Mouse (Mus musculus) inflammation-experienced regulatory T-cells (primary cell): Measurements from ENCODE around the gene Hsd17b2. TPM values are rescaled to one million over a fixed set of nuclear protein-coding genes. Genes with fewer than 3 reads are reported as not detected.

Source experiments
- polyA plus RNA-seq, 2 experiments: library from polyadenylated mRNA; unstranded; fragments of 100-300 nt; shearing (Covaris generic); gene quantifications; one replicate each; pipeline ENCODE4 v1.2.1; 2017

Gene Hsd17b2
- under 1 TPM; 0.35 to 0.87 TPM for polyA plus RNA-seq

GRCm38 (mm10) chr8:117701859-117702258, at the start of gene Hsd17b2:
TSS of gene Hsd17b2 (plus strand) at chr8:117701904.

DNA sequence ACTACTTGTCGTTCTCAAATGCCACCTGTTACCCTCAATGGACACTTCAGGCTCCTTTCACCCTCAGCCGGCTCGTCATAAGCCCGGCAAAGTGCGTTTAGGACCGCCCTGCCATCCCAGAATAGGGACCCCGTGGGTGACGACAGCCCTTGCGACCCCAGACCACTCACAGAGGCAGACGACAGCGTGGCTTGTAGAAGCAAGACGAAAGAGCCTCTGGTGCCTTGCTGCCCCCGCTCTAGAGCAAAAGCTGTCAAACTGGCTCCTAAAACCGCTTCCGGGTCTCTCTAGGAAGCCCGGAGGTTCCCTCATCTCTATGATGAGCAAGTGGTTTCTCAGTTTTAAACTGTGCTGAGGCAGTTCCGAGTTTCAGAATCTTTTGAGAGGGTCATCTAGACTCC, 28.3 kb upstream of the Hsd17b2 start, which contains the start of gene Sdr42e1:
Sdr42e1 (minus strand) TSS at position 260 of the 401 bp plus-strand sequence.

GRCm38 (mm10) chr8:117801443-117802298, 100.0 kb downstream of the Hsd17b2 start, which contains the start of gene Mphosph6:
TSS of gene Mphosph6 (minus strand) at chr8:117801943.

Other genes starting within 250 kb of the Hsd17b2 start
- gene Plcg2, start 203.6 kb upstream of the Hsd17b2 start, polyA plus RNA-seq = 1 to 10 TPM; 1.1 to 1.5 TPM
- gene Sdr42e1, start 28.2 kb upstream of the Hsd17b2 start, polyA plus RNA-seq = 1 to 10 TPM in 1 of 2 experiments, under 1 TPM in 1; 0.94 to 2.1 TPM
- gene Mphosph6, start 100.0 kb downstream of the Hsd17b2 start, polyA plus RNA-seq = 10 to 100 TPM; 31.2 to 44.9 TPM